In the genomic region with DNA sequence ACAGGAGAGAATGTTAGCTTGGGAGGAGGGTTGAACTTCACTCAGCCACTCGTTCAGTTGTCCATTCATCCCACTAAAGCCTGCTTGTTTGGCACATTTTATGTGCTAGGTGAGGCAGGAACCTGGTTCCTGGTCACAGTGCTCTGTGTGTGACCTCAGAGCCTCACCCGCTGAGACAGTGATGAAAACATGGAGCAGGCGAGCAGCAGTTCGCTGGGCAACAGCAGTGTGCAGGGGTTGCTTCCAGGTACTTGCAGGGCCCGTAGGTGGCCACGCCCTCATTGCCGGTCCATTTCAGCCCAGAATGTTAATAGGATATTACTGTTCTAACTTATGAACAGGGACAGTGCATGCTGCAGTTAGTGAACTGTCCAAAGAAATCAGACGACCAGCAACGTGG, we compare ENCODE assay signal across 20 mouse cellular contexts.
A peak's percentile ranks its signal among the peaks of the same experiment; 100 is the strongest.
DNase-seq lines count a peak whose midpoint lies in the region; ATAC-seq and TF ChIP-seq lines count a peak whose summit lies in the region.
"Had no signal": no experiment of that assay in that cellular context is flagged by ENCODE, and none has a peak within 500 bp of the region (broad histone marks: within the 10 kb centered on the region; RNA-seq: fewer than 3 reads in every experiment).

No protein-coding gene starts in this region.

- WGBS in forebrain, embryonic 13.5 days, result 73% methylated on average over 9 of the region's 9 CpGs
- 74% methylated on average over 9 of the region's 9 CpGs for WGBS in forebrain, embryonic 12.5 days
- 73% methylated on average over 9 of the region's 9 CpGs for WGBS in midbrain, embryonic 12.5 days
- 75% methylated on average over 9 of the region's 9 CpGs for whole genome bisulfite sequencing in liver, postnatal 0 days (ENCODE audit: insufficient replicate concordance)

- no peaks in the 10 kb centered on the region for H3K36me3 ChIP-seq in forebrain, embryonic 13.5 days (ENCODE audit: poor library complexity, severe bottlenecking)
- no peaks in the 10 kb centered on the region for H3K36me3 ChIP-seq in forebrain, embryonic 12.5 days (replicated peaks)
- no peaks in the 10 kb centered on the region for H3K36me3 ChIP-seq in midbrain, embryonic 12.5 days
- no peaks in the 10 kb centered on the region for H3K36me3 ChIP-seq in liver, postnatal 0 days (replicated peaks; ENCODE audit: insufficient read depth, low read length)

- 0 out of 2 replicates have a peak, but pooled peaks cover 4% of the 10 kb centered on the region for H3K9me3 ChIP-seq in forebrain, embryonic 13.5 days (replicated peaks)
- no peaks in the 10 kb centered on the region for H3K9me3 ChIP-seq in forebrain, embryonic 12.5 days
- H3K9me3 ChIP-seq in midbrain, embryonic 12.5 days, result 0 out of 2 replicates have a peak, but pooled peaks cover 3% of the 10 kb centered on the region
- H3K9me3 ChIP-seq in liver, postnatal 0 days (ENCODE audit: low read length), result no peaks in the 10 kb centered on the region

- no peak for TF ChIP-seq CTCF in liver, postnatal 0 days (IDR thresholded peaks at IDR 0.05; ENCODE audit: low read depth)

- TF ChIP-seq EP300 in liver, postnatal 0 days (IDR thresholded peaks at IDR 0.05; ENCODE audit: low read depth), result no peak

- no peak overlapping the region for H3K9ac ChIP-seq in forebrain, embryonic 13.5 days
- no peak overlapping the region for H3K9ac ChIP-seq in forebrain, embryonic 12.5 days
- no peak overlapping the region for H3K9ac ChIP-seq in midbrain, embryonic 12.5 days (replicated peaks)
- no peak overlapping the region for H3K9ac ChIP-seq in liver, postnatal 0 days (replicated peaks)

- no peak overlapping the region for H3K4me2 ChIP-seq in forebrain, embryonic 13.5 days
- no peak overlapping the region for H3K4me2 ChIP-seq in forebrain, embryonic 12.5 days
- no peak overlapping the region for H3K4me2 ChIP-seq in midbrain, embryonic 12.5 days (replicated peaks)
- H3K4me2 ChIP-seq in liver, postnatal 0 days (ENCODE audit: low read depth, low read length), result no peak overlapping the region

- peak; percentile 52 for ATAC-seq in forebrain, embryonic 13.5 days
- no peak for ATAC-seq in forebrain, embryonic 12.5 days (ENCODE audit: low FRiP score)
- 0 out of 2 replicates have a peak, but pooled peaks have one; percentile 11 for ATAC-seq in midbrain, embryonic 12.5 days (ENCODE audit: low FRiP score, low read depth)
- ATAC-seq in liver, postnatal 0 days, result no peak
- ATAC-seq: inflammation-experienced regulatory T-cells, adult 6 months had no signal

- peak; percentile 12 for DNase-seq in thymus, postnatal 14 days
- DNase-seq in thymus, adult 18-20 months, result no peak
- DNase-seq in cerebellum, postnatal 36 days, result no peak
- no peak for DNase-seq in layer of hippocampus, adult 9-10 months (ENCODE audit: low spot score)
- DNase-seq in liver, postnatal 0 days, result no peak
- DNase-seq: adrenal gland, adult 2 months; cerebellum, postnatal 25 days; gastrocnemius, postnatal 25 days; heart, postnatal 10 days; kidney, adult 9 months; kidney, postnatal 36 days; liver; lung, adult 18-20 months; lung, postnatal 4 days; right cerebral cortex, adult 18-20 months had no signal

- peaks cover 12% of the 10 kb centered on the region; the same call in 1 of the 2 replicates for H3K4me1 ChIP-seq in forebrain, embryonic 13.5 days
- peaks cover 10% of the 10 kb centered on the region for H3K4me1 ChIP-seq in forebrain, embryonic 12.5 days
- peaks cover 8% of the 10 kb centered on the region; the same call in 1 of the 2 replicates for H3K4me1 ChIP-seq in midbrain, embryonic 12.5 days
- no peaks in the 10 kb centered on the region for H3K4me1 ChIP-seq in liver, postnatal 0 days (ENCODE audit: insufficient read depth)

- H3K27me3 ChIP-seq in forebrain, embryonic 13.5 days, result no peaks in the 10 kb centered on the region
- H3K27me3 ChIP-seq in forebrain, embryonic 12.5 days, result peaks cover 3% of the 10 kb centered on the region; the same call in 1 of the 2 replicates
- H3K27me3 ChIP-seq in midbrain, embryonic 12.5 days, result peaks cover 40% of the 10 kb centered on the region
- H3K27me3 ChIP-seq in liver, postnatal 0 days (ENCODE audit: insufficient read depth, low read length), result no peaks in the 10 kb centered on the region

- peak overlapping the region; percentile 25; the same call in 1 of the 2 replicates for H3K27ac ChIP-seq in forebrain, embryonic 13.5 days
- no peak overlapping the region for H3K27ac ChIP-seq in forebrain, embryonic 12.5 days
- H3K27ac ChIP-seq in midbrain, embryonic 12.5 days (replicated peaks), result no peak overlapping the region
- no peak overlapping the region for H3K27ac ChIP-seq in liver, postnatal 0 days (ENCODE audit: low read depth)

- no peak overlapping the region for H3K4me3 ChIP-seq in forebrain, embryonic 13.5 days
- no peak overlapping the region for H3K4me3 ChIP-seq in forebrain, embryonic 12.5 days (replicated peaks)
- no peak overlapping the region for H3K4me3 ChIP-seq in midbrain, embryonic 12.5 days
- H3K4me3 ChIP-seq in liver, postnatal 0 days (ENCODE audit: low read depth, low read length), result no peak overlapping the region
- H3K4me3 ChIP-seq: erythroblast, embryonic 14.5 days had no signal

Comparison
In these comparisons a context has a peak if more than half of its experiments do, and no peak if none do; other contexts are left out.
1. ATAC-seq: peak in forebrain, embryonic 13.5 days (single experiment) and midbrain, embryonic 12.5 days (single experiment); none in forebrain, embryonic 12.5 days (single experiment) and liver, postnatal 0 days (single experiment).